9 mouse cellular contexts compared by ENCODE assay signal in the genomic region with DNA sequence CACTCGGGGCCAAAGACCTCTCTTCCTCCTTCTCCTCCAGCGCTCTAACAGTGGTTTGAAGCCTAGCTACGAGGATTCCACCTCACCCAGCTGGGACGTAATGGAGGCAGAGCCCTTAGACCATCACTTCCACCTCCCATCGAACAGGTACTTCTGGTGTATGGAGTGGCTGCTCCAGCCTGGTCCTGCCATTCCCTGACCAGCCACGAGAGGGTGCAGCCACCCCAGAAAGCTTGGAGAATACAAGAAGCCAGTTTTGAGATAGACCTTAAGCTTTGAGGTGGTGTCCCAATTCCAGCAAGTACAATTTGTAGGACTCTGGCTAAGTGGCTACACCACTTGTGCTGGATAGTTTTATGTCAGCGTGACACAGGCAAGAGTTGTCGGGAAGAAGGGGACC. TPM values are rescaled to one million over a fixed set of nuclear protein-coding genes. Genes with fewer than 3 reads are reported as not detected.
DNase-seq lines count a peak whose midpoint lies in the region; ATAC-seq and TF ChIP-seq lines count a peak whose summit lies in the region.
"Had no signal": no experiment of that assay in that cellular context is flagged by ENCODE, and none has a peak within 500 bp of the region (broad histone marks: within the 10 kb centered on the region; RNA-seq: fewer than 3 reads in every experiment).

No protein-coding gene starts in this region.

- TF ChIP-seq CTCF in MEL (IDR thresholded peaks at IDR 0.05 in 2 of 3, conservative IDR thresholded peaks at IDR 0.05 in 1 of 3; ENCODE audit: control insufficient read depth in 1 of 3, insufficient read depth in 1 of 3, low read depth in 2 of 3, low read length in 3 of 3, poor library complexity in 1 of 3, severe bottlenecking in 1 of 3): peak; percentile 52 to 66 (median 56)
- TF ChIP-seq CTCF in midbrain, postnatal 0 days (IDR thresholded peaks at IDR 0.05): peak; percentile 77

- no peak overlapping the region for H3K27ac ChIP-seq in forebrain, embryonic 10.5 days
- H3K27ac ChIP-seq in forebrain, embryonic 12.5 days: no peak overlapping the region
- no peak overlapping the region for H3K27ac ChIP-seq in MEL (ENCODE audit: control insufficient read depth, low read depth, low read length)
- no peak overlapping the region for H3K27ac ChIP-seq in midbrain, postnatal 0 days (ENCODE audit: low read depth, low read length)
- H3K27ac ChIP-seq: liver, embryonic 15.5 days had no signal

- no peaks in the 10 kb centered on the region for H3K9me3 ChIP-seq in forebrain, embryonic 10.5 days
- H3K9me3 ChIP-seq in forebrain, embryonic 12.5 days: no peaks in the 10 kb centered on the region
- no peaks in the 10 kb centered on the region for H3K9me3 ChIP-seq in MEL (replicated peaks; ENCODE audit: insufficient read depth, low read length)
- no peaks in the 10 kb centered on the region for H3K9me3 ChIP-seq in midbrain, postnatal 0 days (ENCODE audit: low read length)
- H3K9me3 ChIP-seq: liver, embryonic 15.5 days had no signal

- peak; percentile 49 for DNase-seq in forebrain, embryonic 10.5 days (ENCODE audit: extremely low spot score, low spot score)
- DNase-seq in MEL (ENCODE audit: low read depth, low spot score): peak; percentile 31
- DNase-seq in cerebellum, postnatal 25 days: peak; percentile 52 to 69
- peak; percentile 65 to 79 for DNase-seq in heart, postnatal 10 days
- DNase-seq in layer of hippocampus, postnatal 36 days: peak; percentile 39 to 48
- DNase-seq in midbrain, postnatal 0 days (ENCODE audit: low spot score): peak; percentile 11
- DNase-seq in splenic B cell, adult 2 months (ENCODE audit: low read depth, low spot score): peak; percentile 69

- no peak for TF ChIP-seq POLR2A in MEL (IDR thresholded peaks at IDR 0.05; ENCODE audit: control insufficient read depth in 1 of 2, insufficient read depth in 1 of 2, low read depth in 1 of 2, low read length in 2 of 2, poor library complexity in 1 of 2)

- no peaks in the 10 kb centered on the region for H3K79me2 ChIP-seq in MEL (ENCODE audit: control insufficient read depth, insufficient read depth, low read length, poor library complexity)

- intact Hi-C loops in heart, postnatal 10 days (cut with DNase I): loop anchor here (10.0 kb wide), 1 partner anchor 1270 kb away; no protein-coding TSS in a partner anchor

- no peak overlapping the region for H3K4me2 ChIP-seq in forebrain, embryonic 12.5 days
- H3K4me2 ChIP-seq in midbrain, postnatal 0 days (ENCODE audit: low read depth, low read length, poor library complexity, severe bottlenecking): no peak overlapping the region
- H3K4me2 ChIP-seq: liver, embryonic 15.5 days had no signal

- TF ChIP-seq RAD21 in MEL (IDR thresholded peaks at IDR 0.05; ENCODE audit: low read depth, low read length): peak; percentile 42

- H3K4me1 ChIP-seq in forebrain, embryonic 10.5 days: peaks cover 5% of the 10 kb centered on the region
- peaks cover 4% of the 10 kb centered on the region; the same call in 1 of the 2 replicates for H3K4me1 ChIP-seq in forebrain, embryonic 12.5 days
- no peaks in the 10 kb centered on the region for H3K4me1 ChIP-seq in MEL (ENCODE audit: control insufficient read depth in 1 of 2, insufficient read depth in 2 of 2, low read length in 2 of 2)
- H3K4me1 ChIP-seq in midbrain, postnatal 0 days (ENCODE audit: insufficient read depth, low read length): no peaks in the 10 kb centered on the region
- H3K4me1 ChIP-seq: liver, embryonic 15.5 days had no signal

- TF ChIP-seq EP300 in MEL (IDR thresholded peaks at IDR 0.05; ENCODE audit: low read depth in 1 of 2, low read length in 2 of 2): no peak

- no peak for ATAC-seq in forebrain, embryonic 12.5 days (ENCODE audit: low FRiP score)
- ATAC-seq in midbrain, postnatal 0 days (ENCODE audit: low FRiP score): no peak

- 37% methylated on average over 8 of the region's 8 CpGs for WGBS in forebrain, embryonic 10.5 days
- WGBS in forebrain, embryonic 12.5 days: 33% methylated on average over 8 of the region's 8 CpGs
- 35% methylated on average over 8 of the region's 8 CpGs for WGBS in midbrain, postnatal 0 days

- no peak overlapping the region for H3K9ac ChIP-seq in forebrain, embryonic 12.5 days
- H3K9ac ChIP-seq in MEL (ENCODE audit: control insufficient read depth, low read depth, low read length, poor library complexity, severe bottlenecking): no peak overlapping the region
- H3K9ac ChIP-seq in midbrain, postnatal 0 days (replicated peaks; ENCODE audit: low read length, poor library complexity, severe bottlenecking): no peak overlapping the region
- H3K9ac ChIP-seq: liver, embryonic 15.5 days had no signal

- H3K4me3 ChIP-seq in forebrain, embryonic 10.5 days: no peak overlapping the region
- H3K4me3 ChIP-seq in forebrain, embryonic 12.5 days (replicated peaks): no peak overlapping the region
- H3K4me3 ChIP-seq in MEL (ENCODE audit: control insufficient read depth in 1 of 2, insufficient read depth in 1 of 2, low read depth in 2 of 2, low read length in 2 of 2): no peak overlapping the region
- H3K4me3 ChIP-seq in midbrain, postnatal 0 days (ENCODE audit: low read depth, low read length): no peak overlapping the region
- H3K4me3 ChIP-seq: liver, embryonic 15.5 days had no signal

- no peaks in the 10 kb centered on the region for H3K36me3 ChIP-seq in forebrain, embryonic 10.5 days (replicated peaks)
- no peaks in the 10 kb centered on the region for H3K36me3 ChIP-seq in forebrain, embryonic 12.5 days (replicated peaks)
- H3K36me3 ChIP-seq in MEL (ENCODE audit: control insufficient read depth in 1 of 2, insufficient read depth in 2 of 2, low read length in 2 of 2): no peaks in the 10 kb centered on the region
- H3K36me3 ChIP-seq in midbrain, postnatal 0 days (ENCODE audit: insufficient read depth, low read length): no peaks in the 10 kb centered on the region
- no peaks in the 10 kb centered on the region for H3K36me3 ChIP-seq in splenic B cell, adult 2 months (ENCODE audit: control insufficient read depth, insufficient read depth, low read length, poor library complexity, severe bottlenecking)
- H3K36me3 ChIP-seq: liver, embryonic 15.5 days had no signal

- H3K27me3 ChIP-seq in forebrain, embryonic 10.5 days (ENCODE audit: poor library complexity, severe bottlenecking): no peaks in the 10 kb centered on the region
- no peaks in the 10 kb centered on the region for H3K27me3 ChIP-seq in forebrain, embryonic 12.5 days
- no peaks in the 10 kb centered on the region for H3K27me3 ChIP-seq in MEL (ENCODE audit: control insufficient read depth in 1 of 2, insufficient read depth in 2 of 2, low read length in 2 of 2)
- H3K27me3 ChIP-seq in midbrain, postnatal 0 days (ENCODE audit: insufficient read depth, low read length): no peaks in the 10 kb centered on the region
- H3K27me3 ChIP-seq in splenic B cell, adult 2 months (ENCODE audit: control insufficient read depth, insufficient read depth, low read length, poor library complexity, severe bottlenecking): no peaks in the 10 kb centered on the region
- H3K27me3 ChIP-seq: liver, embryonic 15.5 days had no signal

TF ChIP-seq in MEL, 35 proteins besides CTCF, POLR2A, EP300 and RAD21:
- no peak for TF ChIP-seq MYB (IDR thresholded peaks at IDR 0.05; ENCODE audit: low read depth, low read length)
- TF ChIP-seq MAZ (IDR thresholded peaks at IDR 0.05; ENCODE audit: low read depth, low read length): no peak
- 0 out of 2 replicates have a peak, but pooled peaks have one; percentile 18 for TF ChIP-seq ZC3H11A (IDR thresholded peaks at IDR 0.05; ENCODE audit: low read depth, low read length)
- peak; percentile 50 for TF ChIP-seq SMC3 (IDR thresholded peaks at IDR 0.05; ENCODE audit: low read depth, low read length)
- TF ChIP-seq SIN3A (IDR thresholded peaks at IDR 0.05; ENCODE audit: low read length): no peak

RNA-seq across cellular contexts. Expression of gene Cyp2s1, which starts 38.4 kb away (rescaled TPM):
- 0.17 and 0.28 TPM in 2 replicates for polyA plus RNA-seq in forebrain, embryonic 10.5 days (2016; fragmentation: Nextera tagmentation; extraction: Ambion mirVana)
- polyA plus RNA-seq in forebrain, embryonic 12.5 days (2016; fragmentation: Nextera tagmentation; extraction: Ambion mirVana): 0.51 and 0.55 TPM in 2 replicates
- total RNA-seq in MEL (2012; rRNA removed): not detected in 2 replicates
- polyA plus RNA-seq in MEL (2012; ENCODE audit: insufficient read depth in 1 of 2, insufficient read length in 2 of 2, low read depth in 1 of 2, low replicate concordance in 2 of 2, missing spikeins in 1 of 2): not detected
- 1 to 10 TPM; 6.1 to 7.0 TPM for total RNA-seq in heart, postnatal 10 days (2021)
- total RNA-seq in layer of hippocampus, postnatal 36 days (2021): 1 to 10 TPM; 1.8 to 2.3 TPM
- total RNA-seq in midbrain, postnatal 0 days (2014; rRNA removed): 3.0 and 4.8 TPM in 2 replicates
- polyA plus RNA-seq in midbrain, postnatal 0 days (2015; fragmentation: Nextera tagmentation; extraction: Ambion mirVana): 2.5 and 3.4 TPM in 2 replicates

RNA-seq across cellular contexts. Expression of gene Cyp2b10, which starts 42.3 kb away (rescaled TPM):
- not detected in 2 replicates for polyA plus RNA-seq in forebrain, embryonic 10.5 days (2016; fragmentation: Nextera tagmentation; extraction: Ambion mirVana)
- polyA plus RNA-seq in forebrain, embryonic 12.5 days (2016; fragmentation: Nextera tagmentation; extraction: Ambion mirVana): not detected in 2 replicates
- total RNA-seq in MEL (2012; rRNA removed): not detected in 2 replicates
- not detected for polyA plus RNA-seq in MEL (2012; ENCODE audit: insufficient read depth in 1 of 2, insufficient read length in 2 of 2, low read depth in 1 of 2, low replicate concordance in 2 of 2, missing spikeins in 1 of 2)
- 1 to 10 TPM in 1 of 2 experiments, under 1 TPM in 1; 0.30 to 1.3 TPM for total RNA-seq in heart, postnatal 10 days (2021)
- total RNA-seq in layer of hippocampus, postnatal 36 days (2021): under 1 TPM; 0.17 to 0.33 TPM
- not detected in 2 replicates for total RNA-seq in midbrain, postnatal 0 days (2014; rRNA removed)
- not detected in 2 replicates for polyA plus RNA-seq in midbrain, postnatal 0 days (2015; fragmentation: Nextera tagmentation; extraction: Ambion mirVana)

Comparison
In these comparisons a context has a peak if more than half of its experiments do, and no peak if none do; other contexts are left out.
1. DNase-seq: peak in every context shown above with its lines; median percentile 72 in heart, postnatal 10 days; 69 in splenic B cell, adult 2 months; 60 in cerebellum, postnatal 25 days; 49 in forebrain, embryonic 10.5 days; 44 in layer of hippocampus, postnatal 36 days; 31 in MEL; 11 in midbrain, postnatal 0 days.